Mouse (Mus musculus): ENCODE results near the gene Vmn1r201. TPM values are rescaled to one million over a fixed set of nuclear protein-coding genes. Genes with fewer than 3 reads are reported as not detected.

Gene Vmn1r201
- not detected for total RNA-seq (2021)
- long read RNA-seq, experiment 1, result 0 reads
- long read RNA-seq, experiment 2, result 0 reads

DNA sequence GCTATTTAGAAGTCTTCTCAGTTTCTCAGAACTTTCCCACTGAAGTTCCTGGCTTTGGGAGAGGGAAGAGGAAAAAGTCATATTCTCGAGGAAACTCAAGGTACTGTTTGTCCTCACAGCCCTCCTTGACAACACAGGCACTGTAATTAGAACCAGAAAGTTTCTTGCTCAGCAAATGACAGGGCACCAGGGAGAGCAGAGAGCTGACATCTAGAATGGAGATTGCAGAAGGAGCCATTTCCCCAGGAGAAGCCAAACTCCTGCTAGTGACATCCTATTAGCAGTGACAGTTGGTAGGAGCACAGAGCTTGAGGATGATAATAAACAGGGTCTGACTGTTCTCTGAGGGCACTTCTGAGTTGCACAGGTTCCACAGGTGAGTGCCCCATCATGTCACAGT lies at the start of gene Vmn1r201:
Gene Vmn1r201, plus strand, starts transcription at position 301 of the 400 bp plus-strand sequence.
- DNase-seq (ENCODE audit: low spot score), result no peak

DNA sequence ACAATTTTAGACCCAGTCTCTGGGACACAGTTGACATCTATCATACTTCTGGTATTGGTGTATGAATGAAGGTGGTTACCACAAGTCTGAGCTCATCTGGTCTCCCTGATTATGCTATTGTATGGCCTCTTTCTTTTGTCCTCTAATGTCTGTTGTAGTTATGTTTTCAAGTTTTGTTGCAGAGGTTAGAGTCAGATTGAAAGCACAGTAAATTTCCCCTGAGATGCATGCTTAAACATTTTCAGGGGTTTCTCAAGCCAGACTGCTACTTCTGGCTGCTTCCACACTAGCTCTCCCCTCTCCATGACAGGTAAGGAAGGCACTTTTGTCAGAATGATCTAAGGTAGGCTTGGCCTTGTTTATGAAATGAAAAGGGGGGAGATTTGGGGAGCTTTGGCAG lies 16.6 kb upstream of the Vmn1r201 start:
- DNase-seq (ENCODE audit: low spot score), result no peak

DNA sequence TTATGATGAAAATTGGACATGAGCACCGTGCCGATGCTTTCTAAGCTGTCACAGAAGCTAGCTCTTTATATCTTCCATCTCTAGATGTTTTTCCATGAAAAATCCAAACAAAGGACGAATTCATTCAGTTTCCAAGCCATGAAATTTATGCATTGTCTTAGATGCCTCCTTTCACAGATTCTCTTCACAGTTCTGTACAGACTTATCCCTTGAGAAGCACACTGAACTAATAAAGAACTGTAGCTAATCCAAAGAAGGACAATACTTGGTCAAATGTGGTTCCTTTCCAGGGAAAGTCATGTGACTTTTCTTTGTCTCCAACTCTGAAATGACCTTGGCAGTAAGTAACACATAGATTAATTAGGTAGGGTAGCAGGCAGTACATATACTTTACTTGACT lies 30.7 kb downstream of the Vmn1r201 start:
- no peak for DNase-seq (ENCODE audit: low spot score)

DNA sequence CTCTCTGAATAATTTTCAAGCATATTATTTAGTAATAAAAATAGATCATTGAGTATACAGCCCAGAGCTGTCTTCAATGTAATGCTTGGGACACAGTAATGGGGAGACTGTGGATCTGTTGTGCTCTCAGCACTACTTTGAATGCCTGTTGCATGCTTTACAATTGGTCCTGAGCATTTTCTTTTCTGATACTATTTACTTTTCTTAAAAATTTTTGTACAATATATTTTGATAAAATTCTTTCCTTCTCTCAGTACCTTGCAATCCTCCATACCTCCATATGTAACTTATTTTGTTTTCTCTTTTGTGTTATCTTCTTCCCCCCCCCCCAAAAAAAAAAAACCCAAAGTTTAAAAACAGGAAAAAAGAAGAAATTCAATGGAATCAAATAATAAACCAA lies 33.6 kb downstream of the Vmn1r201 start, which contains the start of gene Vmn1r202:
Gene Vmn1r202, minus strand, starts transcription at position 101 of the 400 bp plus-strand sequence.
- no peak for DNase-seq (ENCODE audit: low spot score)

DNA sequence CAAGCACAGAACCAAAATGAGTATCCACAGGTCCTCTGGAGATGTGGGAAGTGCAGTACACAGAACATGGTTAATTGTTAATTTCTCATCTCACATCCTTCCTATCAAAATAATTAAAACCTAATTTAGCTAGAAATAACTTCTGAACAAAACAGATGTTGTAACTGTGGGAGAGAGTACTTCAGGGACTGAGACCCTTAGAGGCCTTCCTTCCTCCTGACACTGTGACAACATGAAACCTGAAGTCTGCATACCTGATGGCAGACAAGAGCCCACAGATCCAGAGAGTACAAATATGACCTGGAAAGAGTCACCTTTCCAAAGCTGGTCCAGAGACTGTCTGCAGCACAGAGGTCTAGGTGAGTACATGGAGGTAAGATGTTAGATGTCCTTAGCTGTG lies 46.1 kb downstream of the Vmn1r201 start, which contains the start of gene Vmn1r203:
Gene Vmn1r203, plus strand, starts transcription at position 301 of the 400 bp plus-strand sequence.
- no peak for DNase-seq (ENCODE audit: low spot score)

Other genes with a start within 250 kb of the Vmn1r201 start
- not detected for gene Vmn1r193, start 248.8 kb upstream of the Vmn1r201 start, total RNA-seq (2021)
- gene Vmn1r194, start 227.7 kb upstream of the Vmn1r201 start, total RNA-seq (2021), result not detected
- not detected for gene Vmn1r195, start 201.4 kb upstream of the Vmn1r201 start, total RNA-seq (2021)
- gene Vmn1r196, start 182.0 kb upstream of the Vmn1r201 start, total RNA-seq (2021), result not detected
- gene Vmn1r197, start 147.3 kb upstream of the Vmn1r201 start, total RNA-seq (2021), result not detected
- gene Vmn1r198, start 121.6 kb upstream of the Vmn1r201 start, total RNA-seq (2021), result not detected
- not detected for gene Vmn1r199, start 92.1 kb upstream of the Vmn1r201 start, total RNA-seq (2021)
- not detected for gene Vmn1r200, start 81.5 kb upstream of the Vmn1r201 start, total RNA-seq (2021)
- not detected for gene Vmn1r202, start 33.5 kb downstream of the Vmn1r201 start, total RNA-seq (2021)
- not detected for gene Vmn1r203, start 46.2 kb downstream of the Vmn1r201 start, total RNA-seq (2021)
- not detected for gene Vmn1r204, start 81.3 kb downstream of the Vmn1r201 start, total RNA-seq (2021)
- not detected for gene Vmn1r205, start 121.1 kb downstream of the Vmn1r201 start, total RNA-seq (2021)
- not detected for gene Vmn1r206, start 152.3 kb downstream of the Vmn1r201 start, total RNA-seq (2021)